Mouse (Mus musculus): ENCODE measurements at regions not wholly inside any gene's neighbourhood (a gene's known extent, or its start where the extent isn't known, plus 50 kb on each side); places are given as distances from the start of the nearest gene placed in this dataset.

GRCm38 (mm10) chr2:34105271-34106051 is 217.7 kb upstream of the Mvb12b start:
- no peaks in the 10 kb centered on the region for H3K9me3 ChIP-seq (ENCODE audit: control insufficient read depth, low read length)
- H3K27ac ChIP-seq (replicated peaks) = no peak overlapping the region
- no peaks in the 10 kb centered on the region for H3K36me3 ChIP-seq (ENCODE audit: control insufficient read depth, insufficient read depth, low read length)
- H3K4me1 ChIP-seq (replicated peaks; ENCODE audit: control insufficient read depth, insufficient read depth) = no peaks in the 10 kb centered on the region
- DNase-seq (ENCODE audit: low spot score) (no peak), ATAC-seq (ENCODE audit: low FRiP score, low TSS enrichment) (no peak)
- H3K4me3 ChIP-seq (ENCODE audit: low read depth, low read length) = no peak overlapping the region
- WGBS = 62% methylated on average over 13 of the region's 13 CpGs
- H3K9ac ChIP-seq (ENCODE audit: low read length) = no peak overlapping the region
- TF ChIP-seq CTCF (IDR thresholded peaks at IDR 0.05; ENCODE audit: low read depth) = no peak
- no peak for TF ChIP-seq EP300 (optimal IDR thresholded peaks at IDR 0.05)
- no peak overlapping the region for H3K4me2 ChIP-seq (replicated peaks; ENCODE audit: low read depth)
- H3K27me3 ChIP-seq (ENCODE audit: control insufficient read depth, insufficient read depth, low read length) = no peaks in the 10 kb centered on the region

- Histone ChIP-seq H3K4me3 (ENCODE audit: low read depth, low read length) (no peak overlapping the region), H3K27ac (replicated peaks) (no peak overlapping the region), H3K4me1 (replicated peaks; ENCODE audit: control insufficient read depth, insufficient read depth) (no peaks in the 10 kb centered on the region), H3K9me3 (ENCODE audit: control insufficient read depth, low read length) (no peaks in the 10 kb centered on the region), H3K36me3 (ENCODE audit: control insufficient read depth, insufficient read depth, low read length) (no peaks in the 10 kb centered on the region), H3K27me3 (ENCODE audit: control insufficient read depth, insufficient read depth, low read length) (no peaks in the 10 kb centered on the region), H3K4me2 (replicated peaks; ENCODE audit: low read depth) (no peak overlapping the region), H3K9ac (ENCODE audit: low read length) (no peak overlapping the region)
- DNase-seq (ENCODE audit: low spot score) (no peak), ATAC-seq (ENCODE audit: low FRiP score, low TSS enrichment) (no peak)
- WGBS = 57% methylated on average over 14 of the region's 14 CpGs
- TF ChIP-seq CTCF (IDR thresholded peaks at IDR 0.05; ENCODE audit: low read depth) (no peak), EP300 (optimal IDR thresholded peaks at IDR 0.05) (no peak)
These were observed 210.3 kb upstream of the Mvb12b start for GRCm38 (mm10) chr2:34098004-34098547.

GRCm38 (mm10) chr2:34096561-34096960 is 208.8 kb upstream of the Mvb12b start:
- Histone ChIP-seq H3K27me3 (ENCODE audit: control insufficient read depth, insufficient read depth, low read length) (no peaks in the 10 kb centered on the region), H3K4me1 (replicated peaks; ENCODE audit: control insufficient read depth, insufficient read depth) (no peaks in the 10 kb centered on the region), H3K9me3 (ENCODE audit: control insufficient read depth, low read length) (no peaks in the 10 kb centered on the region), H3K4me2 (replicated peaks; ENCODE audit: low read depth) (no peak overlapping the region), H3K36me3 (ENCODE audit: control insufficient read depth, insufficient read depth, low read length) (no peaks in the 10 kb centered on the region), H3K9ac (ENCODE audit: low read length) (no peak overlapping the region), H3K27ac (replicated peaks) (no peak overlapping the region), H3K4me3 (ENCODE audit: low read depth, low read length) (no peak overlapping the region)
- DNase-seq (ENCODE audit: low spot score) (no peak), ATAC-seq (ENCODE audit: low FRiP score, low TSS enrichment) (no peak)
- TF ChIP-seq CTCF (IDR thresholded peaks at IDR 0.05; ENCODE audit: low read depth) (no peak), EP300 (optimal IDR thresholded peaks at IDR 0.05) (no peak)

GRCm38 (mm10) chr2:34088832-34089231 is 201.1 kb upstream of the Mvb12b start:
- no peak overlapping the region for H3K27ac ChIP-seq (replicated peaks)
- H3K9me3 ChIP-seq (ENCODE audit: control insufficient read depth, low read length) = no peaks in the 10 kb centered on the region
- no peaks in the 10 kb centered on the region for H3K4me1 ChIP-seq (replicated peaks; ENCODE audit: control insufficient read depth, insufficient read depth)
- H3K36me3 ChIP-seq (ENCODE audit: control insufficient read depth, insufficient read depth, low read length) = no peaks in the 10 kb centered on the region
- TF ChIP-seq CTCF (IDR thresholded peaks at IDR 0.05; ENCODE audit: low read depth) (no peak), EP300 (optimal IDR thresholded peaks at IDR 0.05) (no peak)
- H3K27me3 ChIP-seq (ENCODE audit: control insufficient read depth, insufficient read depth, low read length) = no peaks in the 10 kb centered on the region
- no peak overlapping the region for H3K9ac ChIP-seq (ENCODE audit: low read length)
- WGBS = 61% methylated on average over 4 of the region's 4 CpGs
- H3K4me3 ChIP-seq (ENCODE audit: low read depth, low read length) = no peak overlapping the region
- no peak for ATAC-seq (ENCODE audit: low FRiP score, low TSS enrichment)
- H3K4me2 ChIP-seq (replicated peaks; ENCODE audit: low read depth) = no peak overlapping the region
- DNase-seq (ENCODE audit: low spot score) = no peak

GRCm38 (mm10) chr2:34086130-34086529 is 198.4 kb upstream of the Mvb12b start:
- DNase-seq (ENCODE audit: low spot score) (no peak), ATAC-seq (ENCODE audit: low FRiP score, low TSS enrichment) (no peak)
- no peaks in the 10 kb centered on the region for H3K9me3 ChIP-seq (ENCODE audit: control insufficient read depth, low read length)
- H3K4me3 ChIP-seq (ENCODE audit: low read depth, low read length) = no peak overlapping the region
- H3K9ac ChIP-seq (ENCODE audit: low read length) = no peak overlapping the region
- 79% methylated on average over 3 of the region's 3 CpGs for WGBS
- no peak overlapping the region for H3K27ac ChIP-seq (replicated peaks)
- H3K27me3 ChIP-seq (ENCODE audit: control insufficient read depth, insufficient read depth, low read length) = no peaks in the 10 kb centered on the region
- H3K4me1 ChIP-seq (replicated peaks; ENCODE audit: control insufficient read depth, insufficient read depth) = no peaks in the 10 kb centered on the region
- H3K4me2 ChIP-seq (replicated peaks; ENCODE audit: low read depth) = no peak overlapping the region
- no peak for TF ChIP-seq CTCF (IDR thresholded peaks at IDR 0.05; ENCODE audit: low read depth)
- H3K36me3 ChIP-seq (ENCODE audit: control insufficient read depth, insufficient read depth, low read length) = no peaks in the 10 kb centered on the region

GRCm38 (mm10) chr2:34084513-34084912 is 196.8 kb upstream of the Mvb12b start:
- WGBS = 60% methylated on average over 1 of the region's 1 CpGs
- H3K9ac ChIP-seq (ENCODE audit: low read length) = no peak overlapping the region
- ATAC-seq (ENCODE audit: low FRiP score, low TSS enrichment) (no peak), DNase-seq (ENCODE audit: low spot score) (no peak)
- no peaks in the 10 kb centered on the region for H3K4me1 ChIP-seq (replicated peaks; ENCODE audit: control insufficient read depth, insufficient read depth)
- H3K36me3 ChIP-seq (ENCODE audit: control insufficient read depth, insufficient read depth, low read length) = no peaks in the 10 kb centered on the region
- no peaks in the 10 kb centered on the region for H3K27me3 ChIP-seq (ENCODE audit: control insufficient read depth, insufficient read depth, low read length)
- no peak overlapping the region for H3K4me2 ChIP-seq (replicated peaks; ENCODE audit: low read depth)
- no peak overlapping the region for H3K4me3 ChIP-seq (ENCODE audit: low read depth, low read length)
- H3K9me3 ChIP-seq (ENCODE audit: control insufficient read depth, low read length) = no peaks in the 10 kb centered on the region
- TF ChIP-seq EP300 (optimal IDR thresholded peaks at IDR 0.05) (no peak), CTCF (IDR thresholded peaks at IDR 0.05; ENCODE audit: low read depth) (no peak)
- no peak overlapping the region for H3K27ac ChIP-seq (replicated peaks)
